Mouse (Mus musculus): ENCODE results near the gene Cspg4. TPM values are rescaled to one million over a fixed set of nuclear protein-coding genes. Genes with fewer than 3 reads are reported as not detected.

The Cspg4 gene
- polyA plus RNA-seq, 1 experiment from 2014 or later = 4.1 TPM

GRCm38 (mm10) chr9:56882283-56882682 lies 17.4 kb downstream of the Cspg4 start:
- no peak for DNase-seq
- Histone ChIP-seq H3K9ac (replicated peaks; ENCODE audit: low read length) (no peak overlapping the region), H3K27me3 (ENCODE audit: control insufficient read depth, insufficient read depth, low read length) (no peaks in the 10 kb centered on the region), H3K4me2 (ENCODE audit: low read length) (no peak overlapping the region), H3K4me3 (replicated peaks; ENCODE audit: low read depth, low read length) (no peak overlapping the region), H3K9me3 (ENCODE audit: control insufficient read depth, low read length) (no peaks in the 10 kb centered on the region), H3K36me3 (ENCODE audit: control insufficient read depth, insufficient read depth, low read length) (no peaks in the 10 kb centered on the region), H3K4me1 (ENCODE audit: control insufficient read depth, insufficient read depth, low read length) (no peaks in the 10 kb centered on the region), H3K27ac (replicated peaks; ENCODE audit: low read depth, low read length) (0 out of 2 replicates have a peak overlapping the region, but pooled peaks have one; percentile 8)
- WGBS = 58% methylated on average over 4 of the region's 4 CpGs
- no peak for ATAC-seq (ENCODE audit: low FRiP score, low TSS enrichment)

GRCm38 (mm10) chr9:56882818-56883217 lies 18.0 kb downstream of the Cspg4 start:
- Histone ChIP-seq H3K27me3 (ENCODE audit: control insufficient read depth, insufficient read depth, low read length) (no peaks in the 10 kb centered on the region), H3K36me3 (ENCODE audit: control insufficient read depth, insufficient read depth, low read length) (no peaks in the 10 kb centered on the region), H3K27ac (replicated peaks; ENCODE audit: low read depth, low read length) (no peak overlapping the region), H3K9me3 (ENCODE audit: control insufficient read depth, low read length) (no peaks in the 10 kb centered on the region), H3K4me2 (ENCODE audit: low read length) (no peak overlapping the region), H3K9ac (replicated peaks; ENCODE audit: low read length) (no peak overlapping the region), H3K4me1 (ENCODE audit: control insufficient read depth, insufficient read depth, low read length) (no peaks in the 10 kb centered on the region), H3K4me3 (replicated peaks; ENCODE audit: low read depth, low read length) (no peak overlapping the region)
- ATAC-seq (ENCODE audit: low FRiP score, low TSS enrichment) (no peak), DNase-seq (no peak)
- 83% methylated on average over 12 of the region's 12 CpGs for WGBS

GRCm38 (mm10) chr9:56883470-56883869 lies 18.6 kb downstream of the Cspg4 start:
- WGBS = 87% methylated on average over 7 of the region's 7 CpGs
- Histone ChIP-seq H3K27me3 (ENCODE audit: control insufficient read depth, insufficient read depth, low read length) (no peaks in the 10 kb centered on the region), H3K4me1 (ENCODE audit: control insufficient read depth, insufficient read depth, low read length) (no peaks in the 10 kb centered on the region), H3K9ac (replicated peaks; ENCODE audit: low read length) (no peak overlapping the region), H3K4me2 (ENCODE audit: low read length) (no peak overlapping the region), H3K27ac (replicated peaks; ENCODE audit: low read depth, low read length) (no peak overlapping the region), H3K36me3 (ENCODE audit: control insufficient read depth, insufficient read depth, low read length) (no peaks in the 10 kb centered on the region), H3K4me3 (replicated peaks; ENCODE audit: low read depth, low read length) (no peak overlapping the region), H3K9me3 (ENCODE audit: control insufficient read depth, low read length) (no peaks in the 10 kb centered on the region)
- DNase-seq (no peak), ATAC-seq (ENCODE audit: low FRiP score, low TSS enrichment) (no peak)

- ATAC-seq (ENCODE audit: low FRiP score, low TSS enrichment) = no peak
- 90% methylated on average over 4 of the region's 4 CpGs for WGBS
- H3K4me1 ChIP-seq (ENCODE audit: control insufficient read depth, insufficient read depth, low read length) = no peaks in the 10 kb centered on the region
These were observed 19.5 kb downstream of the Cspg4 start for GRCm38 (mm10) chr9:56884328-56884727.

GRCm38 (mm10) chr9:56886113-56886512 lies 21.3 kb downstream of the Cspg4 start:
- Histone ChIP-seq H3K4me3 (replicated peaks; ENCODE audit: low read depth, low read length) (no peak overlapping the region), H3K27ac (replicated peaks; ENCODE audit: low read depth, low read length) (no peak overlapping the region), H3K9ac (replicated peaks; ENCODE audit: low read length) (no peak overlapping the region), H3K9me3 (ENCODE audit: control insufficient read depth, low read length) (no peaks in the 10 kb centered on the region), H3K27me3 (ENCODE audit: control insufficient read depth, insufficient read depth, low read length) (no peaks in the 10 kb centered on the region), H3K4me2 (ENCODE audit: low read length) (no peak overlapping the region), H3K36me3 (ENCODE audit: control insufficient read depth, insufficient read depth, low read length) (no peaks in the 10 kb centered on the region), H3K4me1 (ENCODE audit: control insufficient read depth, insufficient read depth, low read length) (0 out of 2 replicates have a peak, but pooled peaks cover 3% of the 10 kb centered on the region)
- DNase-seq = peak; percentile 58
- no peak for ATAC-seq (ENCODE audit: low FRiP score, low TSS enrichment)
- WGBS = 65% methylated on average over 13 of the region's 13 CpGs

More at GRCm38 (mm10) chr9:56884328-56884727, 19.5 kb downstream of the Cspg4 start:
- H3K9ac ChIP-seq (replicated peaks; ENCODE audit: low read length) = no peak overlapping the region
- H3K36me3 ChIP-seq (ENCODE audit: control insufficient read depth, insufficient read depth, low read length) = no peaks in the 10 kb centered on the region
- no peaks in the 10 kb centered on the region for H3K27me3 ChIP-seq (ENCODE audit: control insufficient read depth, insufficient read depth, low read length)
- no peak overlapping the region for H3K27ac ChIP-seq (replicated peaks; ENCODE audit: low read depth, low read length)
- H3K4me2 ChIP-seq (ENCODE audit: low read length) = no peak overlapping the region
- H3K9me3 ChIP-seq (ENCODE audit: control insufficient read depth, low read length) = no peaks in the 10 kb centered on the region
- no peak overlapping the region for H3K4me3 ChIP-seq (replicated peaks; ENCODE audit: low read depth, low read length)
- no peak for DNase-seq

- Histone ChIP-seq H3K36me3 (ENCODE audit: control insufficient read depth, insufficient read depth, low read length) (no peaks in the 10 kb centered on the region), H3K27ac (replicated peaks; ENCODE audit: low read depth, low read length) (no peak overlapping the region), H3K4me3 (replicated peaks; ENCODE audit: low read depth, low read length) (no peak overlapping the region), H3K9me3 (ENCODE audit: control insufficient read depth, low read length) (no peaks in the 10 kb centered on the region), H3K9ac (replicated peaks; ENCODE audit: low read length) (no peak overlapping the region), H3K27me3 (ENCODE audit: control insufficient read depth, insufficient read depth, low read length) (no peaks in the 10 kb centered on the region), H3K4me2 (ENCODE audit: low read length) (no peak overlapping the region), H3K4me1 (ENCODE audit: control insufficient read depth, insufficient read depth, low read length) (0 out of 2 replicates have a peak, but pooled peaks cover 4% of the 10 kb centered on the region)
- ATAC-seq (ENCODE audit: low FRiP score, low TSS enrichment) (no peak), DNase-seq (no peak)
- 93% methylated on average over 15 of the region's 15 CpGs for WGBS
These were observed 21.8 kb downstream of the Cspg4 start for GRCm38 (mm10) chr9:56886601-56887000.

GRCm38 (mm10) chr9:56887581-56887980 lies 22.7 kb downstream of the Cspg4 start:
- no peak for ATAC-seq (ENCODE audit: low FRiP score, low TSS enrichment)
- Histone ChIP-seq H3K4me1 (ENCODE audit: control insufficient read depth, insufficient read depth, low read length) (0 out of 2 replicates have a peak, but pooled peaks cover 7% of the 10 kb centered on the region), H3K9me3 (ENCODE audit: control insufficient read depth, low read length) (no peaks in the 10 kb centered on the region), H3K9ac (replicated peaks; ENCODE audit: low read length) (no peak overlapping the region), H3K36me3 (ENCODE audit: control insufficient read depth, insufficient read depth, low read length) (no peaks in the 10 kb centered on the region), H3K27me3 (ENCODE audit: control insufficient read depth, insufficient read depth, low read length) (no peaks in the 10 kb centered on the region), H3K4me2 (ENCODE audit: low read length) (no peak overlapping the region), H3K27ac (replicated peaks; ENCODE audit: low read depth, low read length) (no peak overlapping the region), H3K4me3 (replicated peaks; ENCODE audit: low read depth, low read length) (no peak overlapping the region)
- 94% methylated on average over 16 of the region's 16 CpGs for WGBS
- DNase-seq = no peak

GRCm38 (mm10) chr9:56889817-56890216 lies 25.0 kb downstream of the Cspg4 start:
- no peaks in the 10 kb centered on the region for H3K27me3 ChIP-seq (ENCODE audit: control insufficient read depth, insufficient read depth, low read length)
- H3K4me2 ChIP-seq (ENCODE audit: low read length) = peak overlapping the region; percentile 53
- no peaks in the 10 kb centered on the region for H3K9me3 ChIP-seq (ENCODE audit: control insufficient read depth, low read length)
- no peaks in the 10 kb centered on the region for H3K36me3 ChIP-seq (ENCODE audit: control insufficient read depth, insufficient read depth, low read length)
- 0 out of 2 replicates have a peak overlapping the region, but pooled peaks have one; percentile 26 for H3K9ac ChIP-seq (replicated peaks; ENCODE audit: low read length)
- DNase-seq = peak; percentile 96
- 0 out of 2 replicates have a peak, but pooled peaks cover 7% of the 10 kb centered on the region for H3K4me1 ChIP-seq (ENCODE audit: control insufficient read depth, insufficient read depth, low read length)
- WGBS = 4% methylated on average over 14 of the region's 14 CpGs
- ATAC-seq (ENCODE audit: low FRiP score, low TSS enrichment) = peak; percentile 38; the same call in 1 of the 2 replicates
- peak overlapping the region; percentile 25 for H3K4me3 ChIP-seq (replicated peaks; ENCODE audit: low read depth, low read length)
- H3K27ac ChIP-seq (replicated peaks; ENCODE audit: low read depth, low read length) = no peak overlapping the region

GRCm38 (mm10) chr9:56890522-56891250 lies 25.9 kb downstream of the Cspg4 start:
- no peak for DNase-seq
- H3K27ac ChIP-seq (replicated peaks; ENCODE audit: low read depth, low read length) = no peak overlapping the region
- H3K4me3 ChIP-seq (replicated peaks; ENCODE audit: low read depth, low read length) = no peak overlapping the region
- no peaks in the 10 kb centered on the region for H3K36me3 ChIP-seq (ENCODE audit: control insufficient read depth, insufficient read depth, low read length)
- 0 out of 2 replicates have a peak, but pooled peaks cover 7% of the 10 kb centered on the region for H3K4me1 ChIP-seq (ENCODE audit: control insufficient read depth, insufficient read depth, low read length)
- H3K27me3 ChIP-seq (ENCODE audit: control insufficient read depth, insufficient read depth, low read length) = no peaks in the 10 kb centered on the region
- no peak overlapping the region for H3K9ac ChIP-seq (replicated peaks; ENCODE audit: low read length)
- no peaks in the 10 kb centered on the region for H3K9me3 ChIP-seq (ENCODE audit: control insufficient read depth, low read length)
- WGBS = 66% methylated on average over 11 of the region's 11 CpGs
- H3K4me2 ChIP-seq (ENCODE audit: low read length) = no peak overlapping the region; the same call in 1 of the 2 replicates
- ATAC-seq (ENCODE audit: low FRiP score, low TSS enrichment) = no peak
